Mouse (Mus musculus) forebrain, embryonic 12.5 days (tissue): ENCODE measurements around the gene Mog. TPM values are rescaled to one million over a fixed set of nuclear protein-coding genes. Genes with fewer than 3 reads are reported as not detected.

Experiments used
- polyA plus RNA-seq: library from polyadenylated mRNA; unstranded; fragments of >200 nt; fragmentation: Nextera tagmentation; extraction: Ambion mirVana; gene quantifications from 2 replicates; pipeline ENCODE4 v1.2.1, GENCODE M21; 2016

Mog gene
- polyA plus RNA-seq, 1 experiment from 2014 or later: 1.1 TPM

Other genes starting within 250 kb of the Mog start
- not detected in 2 replicates for gene H2-M10.6, start 211.2 kb downstream of the Mog start, polyA plus RNA-seq
- gene Trim26, start 186.3 kb downstream of the Mog start, polyA plus RNA-seq: 38.7 and 44.0 TPM in 2 replicates
- gene Trim15, start 156.2 kb downstream of the Mog start, polyA plus RNA-seq: 0.14 and 0.24 TPM in 2 replicates
- 4.7 and 7.1 TPM in 2 replicates for gene Trim10, start 153.8 kb downstream of the Mog start, polyA plus RNA-seq
- gene Trim40, start 133.3 kb downstream of the Mog start, polyA plus RNA-seq: not detected in 2 replicates
- not detected in 2 replicates for gene Trim31, start 125.3 kb downstream of the Mog start, polyA plus RNA-seq
- gene Rnf39, start 80.5 kb downstream of the Mog start, polyA plus RNA-seq: 0.47 TPM in 1 of 2 replicates, not detected in the other
- 136 and 146 TPM in 2 replicates for gene Ppp1r11, start 71.7 kb downstream of the Mog start, polyA plus RNA-seq
- gene Znrd1, start 64.8 kb downstream of the Mog start, polyA plus RNA-seq: 79.5 and 86.7 TPM in 2 replicates
- gene Znrd1as, start 64.8 kb downstream of the Mog start, polyA plus RNA-seq: 7.1 and 7.7 TPM in 2 replicates
- not detected in 2 replicates for gene 2410137M14Rik, start 42.2 kb downstream of the Mog start, polyA plus RNA-seq
- gene H2-M5, start 33.9 kb downstream of the Mog start, polyA plus RNA-seq: 1.3 and 1.6 TPM in 2 replicates
- 193 and 197 TPM in 2 replicates for gene Zfp57, start 22.2 kb downstream of the Mog start, polyA plus RNA-seq
- 31.7 and 32.6 TPM in 2 replicates for gene Gabbr1, start 22.6 kb upstream of the Mog start, polyA plus RNA-seq
- 0.06 and 0.15 TPM in 2 replicates for gene Olfr90, start 65.1 kb upstream of the Mog start, polyA plus RNA-seq
- gene Olfr91, start 74.9 kb upstream of the Mog start, polyA plus RNA-seq: not detected in 2 replicates
- not detected in 2 replicates for gene Olfr92, start 96.7 kb upstream of the Mog start, polyA plus RNA-seq
- gene Olfr93, start 138.1 kb upstream of the Mog start, polyA plus RNA-seq: not detected in 2 replicates
- not detected in 2 replicates for gene Ubd, start 170.5 kb upstream of the Mog start, polyA plus RNA-seq
- not detected in 2 replicates for gene Olfr94, start 177.6 kb upstream of the Mog start, polyA plus RNA-seq
- 0.06 TPM in 1 of 2 replicates, not detected in the other for gene Olfr95, start 189.7 kb upstream of the Mog start, polyA plus RNA-seq
- gene Olfr96, start 196.7 kb upstream of the Mog start, polyA plus RNA-seq: not detected in 2 replicates
- not detected in 2 replicates for gene Olfr97, start 213.9 kb upstream of the Mog start, polyA plus RNA-seq
- not detected in 2 replicates for gene Olfr98, start 240.4 kb upstream of the Mog start, polyA plus RNA-seq
- gene H2-M3, start 246.8 kb upstream of the Mog start, polyA plus RNA-seq: 1.00 and 1.5 TPM in 2 replicates